Mouse (Mus musculus) left cerebral cortex, adult 11 months (tissue): ENCODE measurements around the gene Lrrfip2.

ENCODE experiments used
- DNase-seq: peaks from one replicate; pipeline ENCODE4 v3.0.0; 2022; ENCODE audit warnings: low spot score

Gene Lrrfip2

GRCm38 (mm10) chr9:111117126-111117642 lies at the start of gene Lrrfip2:
Gene Lrrfip2 (plus strand): TSS chr9:111117592.
- DNase-seq: no peak

GRCm38 (mm10) chr9:111070546-111070961 lies 46.8 kb upstream of the Lrrfip2 start:
- no peak for DNase-seq

GRCm38 (mm10) chr9:111072175-111072574 lies 45.2 kb upstream of the Lrrfip2 start:
- no peak for DNase-seq

GRCm38 (mm10) chr9:111072971-111073370 lies 44.4 kb upstream of the Lrrfip2 start:
- no peak for DNase-seq

- DNase-seq: no peak
Measured at GRCm38 (mm10) chr9:111077745-111078144, 39.6 kb upstream of the Lrrfip2 start.

GRCm38 (mm10) chr9:111080801-111081200 lies 36.6 kb upstream of the Lrrfip2 start:
- DNase-seq: no peak

- no peak for DNase-seq
Measured at GRCm38 (mm10) chr9:111081765-111082164, 35.6 kb upstream of the Lrrfip2 start.

GRCm38 (mm10) chr9:111085329-111085728 lies 32.1 kb upstream of the Lrrfip2 start:
- no peak for DNase-seq

GRCm38 (mm10) chr9:111086137-111086536 lies 31.3 kb upstream of the Lrrfip2 start:
- no peak for DNase-seq

GRCm38 (mm10) chr9:111086995-111087606 lies 30.3 kb upstream of the Lrrfip2 start:
- DNase-seq: no peak

GRCm38 (mm10) chr9:111087960-111088359 lies 29.4 kb upstream of the Lrrfip2 start:
- no peak for DNase-seq

- DNase-seq: no peak
Measured at GRCm38 (mm10) chr9:111088886-111089285, 28.5 kb upstream of the Lrrfip2 start.

GRCm38 (mm10) chr9:111092657-111093056 lies 24.7 kb upstream of the Lrrfip2 start:
- no peak for DNase-seq

GRCm38 (mm10) chr9:111093094-111093493 lies 24.3 kb upstream of the Lrrfip2 start:
- peak; percentile 22 for DNase-seq

GRCm38 (mm10) chr9:111094626-111095025 lies 22.8 kb upstream of the Lrrfip2 start:
- DNase-seq: no peak

GRCm38 (mm10) chr9:111095710-111096109 lies 21.7 kb upstream of the Lrrfip2 start:
- DNase-seq: no peak

GRCm38 (mm10) chr9:111096419-111097326 lies 20.7 kb upstream of the Lrrfip2 start:
- DNase-seq: no peak

- no peak for DNase-seq
Measured at GRCm38 (mm10) chr9:111097543-111097942, 19.8 kb upstream of the Lrrfip2 start.

- DNase-seq: no peak
Measured at GRCm38 (mm10) chr9:111100406-111100805, 17.0 kb upstream of the Lrrfip2 start.

GRCm38 (mm10) chr9:111103293-111103692 lies 14.1 kb upstream of the Lrrfip2 start:
- no peak for DNase-seq

- no peak for DNase-seq
Measured at GRCm38 (mm10) chr9:111103893-111104292, 13.5 kb upstream of the Lrrfip2 start.

- no peak for DNase-seq
Measured at GRCm38 (mm10) chr9:111107863-111108262, 9.5 kb upstream of the Lrrfip2 start.

GRCm38 (mm10) chr9:111117794-111118251 lies 431 bp downstream of the Lrrfip2 start:
- peak; percentile 61 for DNase-seq
